Mouse (Mus musculus) adrenal gland, postnatal 0 days (tissue): ENCODE results near the gene Fam186b. TPM values are rescaled to one million over a fixed set of nuclear protein-coding genes. Genes with fewer than 3 reads are reported as not detected.

ENCODE experiments used
- polyA plus RNA-seq: library from polyadenylated mRNA; unstranded; fragments of >200 nt; fragmentation: Nextera tagmentation; extraction: Ambion mirVana; gene quantifications from 2 replicates; pipeline ENCODE4 v1.2.1, GENCODE M21; 2015

Fam186b gene
- 0.95 and 1.5 TPM in 2 replicates for polyA plus RNA-seq

GRCm38 (mm10) chr15:99295484-99295981 is at the start of gene Fam186b:
TSS of gene Fam186b (minus strand) at chr15:99295888.

DNA sequence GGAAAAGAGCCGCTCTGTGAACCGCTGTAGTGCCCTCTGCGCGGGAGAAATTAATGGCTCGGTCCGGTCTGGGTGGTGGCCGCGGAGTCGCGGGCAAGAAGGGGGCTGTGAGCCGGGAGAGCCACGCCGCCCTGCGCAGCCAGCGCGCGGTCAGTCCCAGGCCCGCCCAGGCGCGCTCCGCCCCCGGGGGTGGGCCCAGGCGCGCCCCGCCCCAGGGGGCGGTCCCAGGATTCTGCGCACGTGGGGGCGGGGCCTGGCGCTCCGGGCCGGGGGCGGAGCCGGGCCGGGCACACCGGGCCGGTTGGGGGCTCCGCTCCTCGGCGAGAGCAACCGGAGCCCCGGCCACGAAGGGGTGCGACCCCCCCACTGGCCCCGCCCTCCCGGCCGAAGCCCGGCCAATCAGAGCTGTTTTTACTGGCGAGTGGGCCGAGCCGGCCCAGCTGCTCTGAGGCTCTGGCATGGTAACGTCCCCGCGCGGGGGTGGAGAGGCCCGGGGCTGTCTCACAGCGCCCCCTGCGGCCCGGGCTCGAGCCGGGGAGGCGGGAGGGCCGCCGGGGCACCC is 794 bp downstream of the Fam186b start, which contains the start of gene Prpf40b:
Gene Prpf40b (plus strand): TSS at position 275 of the 562 bp plus-strand sequence.

DNA sequence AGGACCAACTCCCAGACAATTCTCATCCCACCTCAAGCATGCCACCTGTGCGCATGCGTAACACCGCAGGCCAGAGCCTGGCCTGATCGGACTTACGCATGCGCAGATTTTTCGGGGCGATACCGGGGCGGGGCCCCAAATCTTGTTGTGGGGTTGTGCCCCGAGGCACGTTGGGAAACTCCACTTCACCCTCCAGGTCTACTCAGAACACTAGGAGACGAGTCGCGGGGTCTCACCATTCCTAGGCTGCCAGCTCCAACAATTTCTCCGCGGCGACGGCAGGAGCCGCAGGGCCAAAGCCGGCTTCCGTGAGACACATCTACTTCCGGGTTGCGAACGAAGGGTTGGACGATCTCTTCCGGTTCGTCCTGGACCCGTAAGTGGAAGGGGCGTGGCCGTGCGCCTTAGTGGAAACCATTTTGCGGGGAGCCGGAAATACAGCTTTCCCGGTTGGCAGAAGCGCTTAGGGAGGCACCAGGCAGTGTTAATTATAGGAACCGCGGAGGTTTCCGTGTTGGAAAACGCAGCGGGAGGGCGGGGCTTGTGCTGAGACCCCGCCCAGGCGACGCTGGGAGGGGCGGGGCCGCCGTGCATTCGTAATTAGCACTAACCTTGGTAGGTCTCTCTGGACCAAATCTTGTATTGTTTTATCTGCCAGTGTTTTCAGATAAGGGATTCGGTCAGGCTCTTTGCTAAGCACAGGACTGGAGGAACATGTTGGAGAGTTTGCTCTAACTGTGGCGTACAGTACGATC is 43.9 kb downstream of the Fam186b start, which contains the start of gene Mcrs1:
Gene Mcrs1 (minus strand): TSS at position 336 of the 755 bp plus-strand sequence.

DNA sequence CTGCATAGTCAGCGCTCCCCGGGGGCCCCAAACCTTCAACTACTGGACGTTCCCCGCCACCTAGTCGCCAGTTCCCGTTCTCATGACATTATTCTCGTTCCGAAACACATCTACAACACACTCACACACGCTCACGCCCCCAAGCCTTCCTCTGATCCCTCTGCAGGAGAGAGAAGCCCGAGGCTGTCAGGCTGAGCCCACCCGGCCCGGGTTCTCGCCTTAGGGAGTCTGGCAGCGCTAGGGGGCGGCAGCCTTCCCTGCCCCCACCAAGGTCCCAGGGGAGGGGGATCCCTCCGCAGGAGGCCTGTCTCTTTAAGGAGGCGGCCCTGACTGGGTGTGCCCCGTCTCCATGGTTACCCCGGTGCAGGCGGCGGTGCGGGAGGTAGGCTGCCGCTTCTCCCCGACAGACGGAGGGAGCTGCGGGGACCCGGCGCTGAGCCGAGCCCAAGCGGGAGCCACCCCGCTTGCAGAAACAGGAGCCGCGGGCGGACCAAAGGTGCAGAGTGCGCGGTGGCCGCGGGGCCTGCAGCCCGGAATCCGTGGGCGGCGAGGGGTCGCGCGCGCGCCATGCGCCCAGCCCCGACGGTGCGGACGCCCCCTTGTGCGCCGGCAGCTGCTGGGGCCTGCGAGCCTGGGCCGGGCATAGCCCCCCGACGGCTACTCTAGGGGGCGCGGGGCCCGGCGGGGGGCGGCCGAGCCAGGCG is 71.3 kb downstream of the Fam186b start, which contains the start of gene Kcnh3:
Gene Kcnh3 (plus strand): TSS at position 654 of the 704 bp plus-strand sequence.

Other genes with a start within 250 kb of the Fam186b start
- 69.2 and 285 TPM in 2 replicates for gene Prph, start 240.7 kb downstream of the Fam186b start, polyA plus RNA-seq
- 5.4 and 6.5 TPM in 2 replicates for gene Troap, start 221.3 kb downstream of the Fam186b start, polyA plus RNA-seq
- gene C1ql4, start 208.1 kb downstream of the Fam186b start, polyA plus RNA-seq = 0.19 and 0.26 TPM in 2 replicates
- gene Dnajc22, start 202.7 kb downstream of the Fam186b start, polyA plus RNA-seq = 1.2 and 2.4 TPM in 2 replicates
- 15.4 and 21.1 TPM in 2 replicates for gene Spats2, start 170.0 kb downstream of the Fam186b start, polyA plus RNA-seq
- 0.93 and 1.0 TPM in 2 replicates for gene Kcnh3, start 71.0 kb downstream of the Fam186b start, polyA plus RNA-seq
- 84.0 and 84.4 TPM in 2 replicates for gene Mcrs1, start 43.9 kb downstream of the Fam186b start, polyA plus RNA-seq
- gene Prpf40b, start 801 bp downstream of the Fam186b start, polyA plus RNA-seq = 27.4 and 36.5 TPM in 2 replicates
- 13.8 and 15.7 TPM in 2 replicates for gene Fmnl3, start 74.6 kb upstream of the Fam186b start, polyA plus RNA-seq
- 285 and 508 TPM in 2 replicates for gene Tmbim6, start 97.0 kb upstream of the Fam186b start, polyA plus RNA-seq
- gene Nckap5l, start 161.9 kb upstream of the Fam186b start, polyA plus RNA-seq = 7.1 and 9.6 TPM in 2 replicates
- 6.8 and 9.1 TPM in 2 replicates for gene Bcdin3d, start 178.8 kb upstream of the Fam186b start, polyA plus RNA-seq
- gene Faim2, start 232.3 kb upstream of the Fam186b start, polyA plus RNA-seq = 12.9 and 18.4 TPM in 2 replicates